Mouse (Mus musculus) embryonic facial prominence, embryonic 14.5 days (tissue): Measurements from ENCODE around the gene Gfra4. TPM values are rescaled to one million over a fixed set of nuclear protein-coding genes. Genes with fewer than 3 reads are reported as not detected.

ENCODE experiments used
- ATAC-seq: fragments of 200-750 bp; cut with Nextera tagmentation; 2 replicates; pipeline ENCODE4 v1.8.0; 2017; ENCODE audit warnings: low read depth, moderate number of reproducible peaks, moderate TSS enrichment
- DNase-seq: peaks from one replicate; pipeline ENCODE4 v3.0.0-alpha.2; 2015; ENCODE audit warnings: low spot score
- H3K27ac ChIP-seq: fragments of 300-500 bp; sonication (generic); replicated peaks from 2 replicates; pipeline ENCODE4 v1.5.1; 2014; ENCODE audit warnings: low read depth, mild to moderate bottlenecking, low read length, moderate library complexity
- H3K27me3 ChIP-seq: fragments of 300-500 bp; sonication (generic); replicated peaks from 2 replicates; pipeline ENCODE4 v1.6.1; 2014; ENCODE audit warnings: low read length; ENCODE audit not compliant: control insufficient read depth, insufficient read depth
- H3K36me3 ChIP-seq: fragments of 300-500 bp; sonication (generic); 2 replicates; pipeline ENCODE4 v1.6.1; 2014; ENCODE audit warnings: low read length, mixed read lengths; ENCODE audit not compliant: control insufficient read depth, insufficient read depth
- H3K4me1 ChIP-seq: fragments of 300-500 bp; sonication (generic); 2 replicates; pipeline ENCODE4 v1.6.1; 2014; ENCODE audit warnings: antibody characterized with exemption, low read length; ENCODE audit not compliant: control insufficient read depth, insufficient read depth
- H3K4me2 ChIP-seq: fragments of 300-500 bp; sonication (generic); 2 replicates; pipeline ENCODE4 v1.6.1; 2014; ENCODE audit warnings: low read depth, mild to moderate bottlenecking, low read length, moderate library complexity, mixed read lengths
- H3K4me3 ChIP-seq: fragments of 300-500 bp; sonication (generic); 2 replicates; pipeline ENCODE4 v1.5.1; 2014; ENCODE audit warnings: low read depth, mild to moderate bottlenecking, low read length
- H3K9ac ChIP-seq: fragments of 300-500 bp; sonication (generic); 2 replicates; pipeline ENCODE4 v1.6.1; 2014; ENCODE audit warnings: low read depth, mild to moderate bottlenecking, low read length, moderate library complexity, mixed read lengths
- H3K9me3 ChIP-seq: fragments of 300-500 bp; sonication (generic); 2 replicates; pipeline ENCODE4 v1.6.1; 2016; ENCODE audit warnings: low read length; ENCODE audit not compliant: control insufficient read depth
- WGBS: fragments of 180-500 bp; shearing (Covaris S2); extraction: QIAGEN DNeasy Blood & Tissue Kit; methylation state at CpG from one replicate; pipeline ENCODE4 v1.1.7; 2014; 5-methylcytosine and 5-hydroxymethylcytosine counted together
- polyA plus RNA-seq: library from polyadenylated mRNA; unstranded; fragments of >200 nt; fragmentation: Nextera tagmentation; extraction: Ambion mirVana; gene quantifications from 2 replicates; pipeline ENCODE4 v1.2.1, GENCODE M21; 2014

The Gfra4 gene
- polyA plus RNA-seq, 1 experiment from 2014 or later, result 31.5 TPM

DNA sequence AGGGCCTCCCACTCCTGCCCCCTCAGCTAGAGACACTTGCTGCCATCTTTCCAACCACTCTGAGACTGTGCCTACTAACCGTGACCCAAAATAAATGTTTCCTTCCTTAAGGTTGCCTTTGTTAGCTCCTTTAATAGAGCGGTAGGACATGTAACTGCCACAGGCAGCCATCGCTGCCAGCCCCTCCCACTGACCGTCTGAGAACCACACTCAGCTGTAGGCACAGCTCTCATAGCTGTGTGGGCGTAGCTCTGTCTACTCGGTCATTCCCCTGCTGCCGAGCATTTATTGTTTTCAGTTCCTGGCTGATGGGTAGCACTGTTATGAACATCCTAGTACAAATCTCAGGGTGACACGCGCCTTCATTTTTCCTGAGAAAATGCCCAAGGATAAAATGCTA, 23.5 kb upstream of the Gfra4 start:
- H3K4me2 ChIP-seq, result no peak overlapping the region
- H3K9me3 ChIP-seq, result no peaks in the 10 kb centered on the region
- WGBS, result 65% methylated on average over 9 of the region's 9 CpGs
- no peak overlapping the region for H3K27ac ChIP-seq
- ATAC-seq, result no peak
- DNase-seq, result no peak
- no peaks in the 10 kb centered on the region for H3K36me3 ChIP-seq
- no peak overlapping the region for H3K9ac ChIP-seq
- H3K4me3 ChIP-seq, result no peak overlapping the region
- H3K4me1 ChIP-seq, result peaks cover 16% of the 10 kb centered on the region
- peaks cover 7% of the 10 kb centered on the region; the same call in 1 of the 2 replicates for H3K27me3 ChIP-seq

DNA sequence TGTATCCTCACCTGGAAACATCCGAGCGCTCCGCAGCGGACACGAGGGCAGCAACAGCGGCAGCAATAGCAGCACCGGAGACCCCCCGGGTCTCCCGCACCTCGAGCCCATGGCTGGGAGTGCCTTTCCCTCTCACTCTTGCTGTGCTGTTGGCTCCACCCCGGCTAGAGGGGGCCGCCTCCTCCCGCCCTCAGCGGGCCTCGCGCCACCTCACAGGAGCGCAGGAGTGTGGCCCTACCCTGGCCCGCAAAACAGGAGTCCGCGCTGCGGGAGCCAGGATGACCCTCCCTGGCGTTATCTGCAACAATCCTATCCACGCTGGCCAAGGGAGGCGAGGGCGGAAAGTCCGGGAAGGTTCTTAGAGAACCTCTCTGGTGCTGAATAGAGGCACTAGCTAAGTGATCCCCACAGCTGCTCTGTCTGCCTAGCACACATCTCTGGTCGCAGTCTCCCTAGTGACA, 20.5 kb upstream of the Gfra4 start, which contains the start of gene Adam33:
TSS of gene Adam33 (minus strand) at position 411 of the 461 bp plus-strand sequence.
- ATAC-seq (peak; percentile 60), DNase-seq (peak; percentile 56)
- Histone ChIP-seq H3K4me2 (peak within 1 kb of the TSS; percentile 64), H3K27ac (no peak within 1 kb of the TSS), H3K36me3 (no peaks in the 10 kb centered on the region), H3K4me1 (peaks cover 42% of the 10 kb centered on the region), H3K9ac (peak within 1 kb of the TSS; percentile 57), H3K27me3 (peaks cover 7% of the 10 kb centered on the region; the same call in 1 of the 2 replicates), H3K9me3 (no peaks in the 10 kb centered on the region), H3K4me3 (peak within 1 kb of the TSS; percentile 33)
- 5% methylated on average over 10 of the region's 27 CpGs for WGBS

DNA sequence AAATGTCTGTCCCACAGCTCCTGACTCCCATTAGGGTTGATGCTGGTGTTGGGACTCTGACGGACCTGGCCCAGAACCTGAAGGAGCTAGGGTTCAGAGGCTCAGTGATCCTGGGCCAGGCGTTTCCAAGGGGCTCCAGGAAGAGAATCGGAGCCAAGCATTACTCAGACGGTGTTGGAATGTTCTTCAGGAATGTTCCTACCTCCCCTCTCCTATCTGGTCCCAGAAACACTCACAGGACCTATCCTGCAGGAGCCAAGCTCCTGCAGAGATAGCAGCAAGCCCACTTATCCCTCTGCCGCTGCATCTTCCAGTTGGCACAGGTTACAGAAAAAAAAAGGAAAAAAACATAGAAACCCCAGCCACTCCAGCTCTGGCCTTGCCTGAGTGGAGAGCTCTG, 18.7 kb upstream of the Gfra4 start:
- Histone ChIP-seq H3K4me3 (no peak overlapping the region), H3K36me3 (no peaks in the 10 kb centered on the region), H3K4me1 (peaks cover 42% of the 10 kb centered on the region), H3K9me3 (no peaks in the 10 kb centered on the region), H3K9ac (no peak overlapping the region), H3K27ac (peak overlapping the region; percentile 78), H3K4me2 (peak overlapping the region; percentile 64), H3K27me3 (peaks cover 8% of the 10 kb centered on the region; the same call in 1 of the 2 replicates)
- DNase-seq (no peak), ATAC-seq (no peak)
- WGBS, result 53% methylated on average over 5 of the region's 5 CpGs

DNA sequence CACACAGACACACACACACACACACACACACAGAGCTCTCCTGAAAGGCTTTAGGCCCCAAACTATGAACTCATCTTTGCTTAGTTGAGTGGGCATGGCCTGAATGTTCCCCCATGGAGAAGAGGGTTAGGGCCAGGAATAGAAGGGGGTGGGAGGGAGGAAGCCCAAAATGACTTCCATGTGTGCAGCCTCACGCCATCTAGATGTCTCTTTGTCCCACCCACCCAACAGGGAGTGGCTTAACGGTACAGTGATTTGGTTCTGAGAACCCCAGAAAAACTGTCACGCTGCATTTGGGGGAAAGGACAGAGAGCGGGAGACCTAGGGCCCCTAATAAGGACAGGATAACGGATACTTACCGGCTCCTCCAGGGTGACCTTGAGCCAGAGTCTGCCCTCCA, 17.9 kb upstream of the Gfra4 start:
- peak; percentile 32; the same call in 1 of the 2 replicates for ATAC-seq
- peak; percentile 86 for DNase-seq
- Histone ChIP-seq H3K4me1 (peaks cover 42% of the 10 kb centered on the region), H3K27me3 (peaks cover 16% of the 10 kb centered on the region), H3K4me3 (no peak overlapping the region), H3K4me2 (peak overlapping the region; percentile 64), H3K27ac (peak overlapping the region; percentile 78), H3K36me3 (no peaks in the 10 kb centered on the region), H3K9me3 (no peaks in the 10 kb centered on the region), H3K9ac (no peak overlapping the region)
- WGBS, result 26% methylated on average over 6 of the region's 6 CpGs

DNA sequence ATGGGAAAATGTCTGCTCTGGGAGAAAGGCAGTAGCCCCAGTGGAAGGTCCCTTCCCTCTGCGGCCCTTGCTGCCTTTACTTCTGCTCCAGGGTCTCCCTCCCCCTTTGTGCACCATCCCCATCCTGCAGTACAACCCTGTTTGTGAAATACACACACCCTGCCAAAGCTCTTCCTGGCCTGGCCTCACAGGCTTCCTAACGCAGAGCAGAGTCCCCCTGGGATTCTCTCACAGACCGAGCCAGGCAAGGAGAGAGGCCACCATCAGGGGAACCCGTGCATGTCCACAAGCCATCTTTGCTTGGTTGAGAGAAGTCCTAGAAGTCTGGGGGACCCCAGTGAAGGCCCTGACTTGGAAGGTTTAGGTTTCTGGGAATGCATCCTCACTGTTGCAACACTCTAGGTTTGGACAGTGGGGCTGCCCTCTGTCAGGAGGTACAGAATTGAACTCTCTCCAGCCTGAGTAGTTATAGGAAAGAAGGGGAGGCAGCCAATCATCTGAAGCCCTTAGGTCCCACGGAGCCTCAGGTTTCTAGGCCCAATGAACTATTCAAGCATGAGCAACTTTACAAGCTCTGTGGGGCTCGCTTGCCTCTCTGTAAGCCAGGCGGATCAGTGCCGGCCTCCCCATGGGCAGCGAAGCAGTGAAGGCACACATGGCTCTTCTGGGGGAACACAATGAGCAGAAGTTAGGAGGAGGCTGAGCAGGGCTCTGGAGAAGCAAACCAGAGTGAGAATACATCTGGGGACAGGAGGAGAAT, 17.1 kb upstream of the Gfra4 start:
- H3K36me3 ChIP-seq, result no peaks in the 10 kb centered on the region
- 44% methylated on average over 9 of the region's 9 CpGs for WGBS
- peaks cover 42% of the 10 kb centered on the region for H3K4me1 ChIP-seq
- H3K9me3 ChIP-seq, result no peaks in the 10 kb centered on the region
- peak overlapping the region; percentile 78 for H3K27ac ChIP-seq
- DNase-seq, result peak; percentile 54
- H3K9ac ChIP-seq, result peak overlapping the region; percentile 8; the same call in 1 of the 2 replicates
- H3K27me3 ChIP-seq, result peaks cover 25% of the 10 kb centered on the region
- ATAC-seq, result no peak
- H3K4me2 ChIP-seq, result no peak overlapping the region
- no peak overlapping the region for H3K4me3 ChIP-seq

DNA sequence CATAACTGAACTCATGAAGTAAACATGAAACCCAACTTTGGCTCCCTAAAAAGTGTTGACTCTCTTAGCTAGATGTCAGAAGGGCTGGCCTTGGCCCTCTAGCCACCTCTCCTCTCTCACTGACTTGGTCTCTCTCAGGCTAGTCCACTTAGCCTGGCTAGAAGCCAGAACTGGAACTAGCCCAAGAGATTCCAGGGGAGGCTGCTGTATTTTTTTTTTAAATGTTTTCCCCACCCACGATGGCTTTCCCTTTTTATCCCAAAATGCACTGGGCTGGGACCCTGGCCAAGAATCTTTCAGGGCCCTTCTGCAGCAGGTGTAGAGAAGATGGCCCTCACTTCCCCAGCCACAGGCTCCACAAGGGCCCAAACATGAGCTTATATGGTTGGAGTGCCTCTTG, 16.5 kb upstream of the Gfra4 start:
- H3K4me2 ChIP-seq, result no peak overlapping the region
- H3K4me1 ChIP-seq, result peaks cover 45% of the 10 kb centered on the region
- peak; percentile 74 for DNase-seq
- H3K27me3 ChIP-seq, result peaks cover 31% of the 10 kb centered on the region
- no peak overlapping the region for H3K9ac ChIP-seq
- no peak for ATAC-seq
- WGBS, result 31% methylated on average over 1 of the region's 1 CpGs
- H3K4me3 ChIP-seq, result no peak overlapping the region
- peak overlapping the region; percentile 78 for H3K27ac ChIP-seq
- H3K9me3 ChIP-seq, result no peaks in the 10 kb centered on the region
- no peaks in the 10 kb centered on the region for H3K36me3 ChIP-seq

DNA sequence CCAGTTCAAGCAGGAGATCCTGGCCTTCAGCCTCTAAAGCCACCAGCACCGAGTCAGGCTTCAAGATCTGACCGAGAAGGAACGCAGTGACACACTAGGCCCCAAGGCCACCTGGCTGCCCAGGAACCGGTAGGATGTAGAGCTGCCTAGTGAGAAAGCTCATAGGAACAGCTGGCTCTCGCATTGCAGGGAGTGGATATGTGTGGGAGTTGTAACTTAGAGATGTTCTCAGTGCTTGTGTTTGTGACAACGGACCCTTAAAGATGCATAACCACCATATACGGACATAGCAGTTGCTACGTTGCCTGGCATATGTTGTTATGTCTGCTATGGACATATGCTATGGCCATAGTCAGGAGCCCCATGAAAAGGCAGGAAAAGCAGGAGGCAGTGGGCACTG, 15.8 kb upstream of the Gfra4 start:
- H3K36me3 ChIP-seq, result no peaks in the 10 kb centered on the region
- no peak overlapping the region for H3K9ac ChIP-seq
- no peak overlapping the region for H3K27ac ChIP-seq
- DNase-seq, result no peak
- no peak for ATAC-seq
- peaks cover 35% of the 10 kb centered on the region for H3K27me3 ChIP-seq
- 92% methylated on average over 8 of the region's 8 CpGs for WGBS
- H3K4me1 ChIP-seq, result peaks cover 49% of the 10 kb centered on the region
- H3K4me2 ChIP-seq, result no peak overlapping the region
- no peaks in the 10 kb centered on the region for H3K9me3 ChIP-seq
- H3K4me3 ChIP-seq, result no peak overlapping the region

DNA sequence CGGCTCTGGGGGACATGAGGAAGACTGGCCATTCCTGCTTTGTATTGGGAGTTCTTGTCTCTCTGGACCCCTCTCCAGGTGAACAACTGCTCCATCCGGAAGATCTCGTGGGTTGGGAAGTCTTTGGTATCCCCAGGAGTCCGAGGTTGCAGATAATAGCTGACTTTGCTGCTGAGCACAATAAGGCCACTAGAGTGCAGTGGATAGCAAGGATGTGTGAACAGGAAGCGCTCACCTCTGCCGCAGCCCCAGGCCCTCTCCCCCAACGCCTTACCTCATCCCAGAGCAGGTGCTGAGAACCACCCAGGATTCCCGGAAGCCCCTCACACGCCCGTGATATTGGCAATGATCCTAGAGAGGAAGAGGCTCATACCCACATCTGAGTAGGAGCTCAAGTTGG, 13.3 kb upstream of the Gfra4 start:
- no peaks in the 10 kb centered on the region for H3K9me3 ChIP-seq
- no peak overlapping the region for H3K27ac ChIP-seq
- H3K36me3 ChIP-seq, result no peaks in the 10 kb centered on the region
- peak overlapping the region; percentile 23; the same call in 1 of the 2 replicates for H3K4me2 ChIP-seq
- no peak overlapping the region for H3K9ac ChIP-seq
- peaks cover 45% of the 10 kb centered on the region for H3K27me3 ChIP-seq
- WGBS, result 6% methylated on average over 10 of the region's 10 CpGs
- peak; percentile 35 for ATAC-seq
- DNase-seq, result peak; percentile 73
- no peak overlapping the region for H3K4me3 ChIP-seq
- H3K4me1 ChIP-seq, result peaks cover 32% of the 10 kb centered on the region
